Mouse (Mus musculus): ENCODE data around the gene Mtmr14. TPM values are rescaled to one million over a fixed set of nuclear protein-coding genes. Genes with fewer than 3 reads are reported as not detected.

The Mtmr14 gene
- polyA plus RNA-seq (2012; ENCODE audit: insufficient read depth, low replicate concordance) = 479 and 605 TPM in 2 replicates

DNA sequence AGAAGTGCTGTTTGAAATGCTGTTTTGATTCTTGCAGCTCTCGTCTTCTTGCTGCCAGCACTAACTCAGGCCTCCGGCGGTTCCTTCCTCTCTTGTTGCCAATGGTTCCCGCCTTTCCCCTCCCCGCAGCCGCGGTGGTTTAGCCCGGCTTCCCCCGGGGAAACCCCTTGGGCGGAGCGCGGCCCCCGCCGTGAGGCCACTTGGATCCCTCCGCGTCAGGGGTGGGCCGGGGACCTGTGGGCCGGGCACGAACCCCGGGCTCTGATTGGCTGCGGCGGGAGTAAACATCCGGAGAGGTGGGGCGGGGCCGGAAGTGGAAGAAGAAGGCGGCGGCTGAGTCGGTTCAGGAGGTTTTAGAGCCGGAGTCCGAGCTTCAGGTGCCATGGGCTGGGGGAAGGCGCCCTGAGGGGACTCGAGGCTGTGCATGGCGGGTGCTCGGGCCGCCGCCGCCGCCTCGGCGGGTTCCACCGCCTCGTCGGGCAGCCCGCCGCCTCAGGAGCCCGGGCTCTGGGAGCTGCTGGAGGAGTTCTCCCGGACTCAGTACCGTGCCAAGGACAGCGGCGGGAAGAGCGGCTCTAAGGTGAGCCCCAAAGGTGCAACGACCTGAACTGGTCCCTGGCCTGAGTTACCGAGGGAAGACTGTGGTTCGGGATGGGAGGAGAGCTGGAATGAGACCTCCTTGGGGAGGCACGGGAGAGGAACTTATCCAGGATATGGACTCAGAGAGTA, at the start of gene Mtmr14:
Gene Mtmr14, plus strand, starts transcription at position 302 of the 729 bp plus-strand sequence.
- TF ChIP-seq GATA1 (IDR thresholded peaks at IDR 0.05; ENCODE audit: borderline replicate concordance, low read length) = no peak
- TF ChIP-seq FLI1 (IDR thresholded peaks at IDR 0.05; ENCODE audit: low read length) = peak; percentile 70
- peaks cover 35% of the 10 kb centered on the region for H3K36me3 ChIP-seq (replicated peaks; ENCODE audit: low read length)
- peaks cover 3% of the 10 kb centered on the region for H3K27me3 ChIP-seq (replicated peaks)
- H3K4me3 ChIP-seq (replicated peaks) = peak within 1 kb of the TSS; percentile 98
- peaks cover 43% of the 10 kb centered on the region for H3K4me1 ChIP-seq
- H3K9me3 ChIP-seq = no peaks in the 10 kb centered on the region

DNA sequence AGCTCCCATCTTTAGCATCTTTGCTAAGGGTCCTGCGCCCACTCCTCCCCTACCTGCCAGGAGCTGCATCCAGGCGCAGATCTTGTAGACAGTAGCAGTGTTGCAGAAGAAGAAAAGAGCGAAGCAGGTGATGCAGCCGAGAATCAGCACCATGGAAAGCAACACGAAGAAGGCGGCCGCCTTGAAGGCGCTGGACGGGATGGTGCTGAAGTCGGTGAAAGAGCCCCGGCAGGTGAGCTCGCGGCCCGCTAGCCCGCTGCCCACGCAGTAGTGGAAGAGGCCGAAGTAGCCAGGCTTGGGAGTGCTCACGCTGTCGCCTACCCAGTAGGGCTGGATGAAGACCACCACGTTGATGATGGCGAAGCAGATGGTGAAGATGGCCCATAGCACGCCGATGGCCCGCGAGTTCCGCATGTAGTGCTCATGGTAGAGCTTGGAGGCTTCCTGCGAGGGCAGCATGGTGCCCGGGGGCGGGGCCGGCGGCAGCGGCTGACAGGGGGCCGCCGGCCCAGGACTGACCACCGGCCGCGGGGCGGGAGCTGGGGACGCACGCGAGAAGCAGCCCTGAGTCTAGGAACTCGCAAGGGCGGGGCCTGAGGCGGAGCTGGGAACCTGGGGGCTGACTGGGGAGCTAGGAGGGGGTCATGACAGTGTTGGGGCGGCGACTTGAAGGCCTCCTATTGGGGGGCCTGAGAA, 43.7 kb upstream of the Mtmr14 start:
- no peaks in the 10 kb centered on the region for H3K36me3 ChIP-seq (replicated peaks; ENCODE audit: low read length)
- H3K27me3 ChIP-seq (replicated peaks) = peaks cover 75% of the 10 kb centered on the region
- H3K4me3 ChIP-seq (replicated peaks) = peak overlapping the region; percentile 59
- TF ChIP-seq FLI1 (IDR thresholded peaks at IDR 0.05; ENCODE audit: low read length) = no peak
- no peak for TF ChIP-seq GATA1 (IDR thresholded peaks at IDR 0.05; ENCODE audit: borderline replicate concordance, low read length)
- H3K9me3 ChIP-seq = peaks cover 4% of the 10 kb centered on the region
- H3K4me1 ChIP-seq = peaks cover 17% of the 10 kb centered on the region

DNA sequence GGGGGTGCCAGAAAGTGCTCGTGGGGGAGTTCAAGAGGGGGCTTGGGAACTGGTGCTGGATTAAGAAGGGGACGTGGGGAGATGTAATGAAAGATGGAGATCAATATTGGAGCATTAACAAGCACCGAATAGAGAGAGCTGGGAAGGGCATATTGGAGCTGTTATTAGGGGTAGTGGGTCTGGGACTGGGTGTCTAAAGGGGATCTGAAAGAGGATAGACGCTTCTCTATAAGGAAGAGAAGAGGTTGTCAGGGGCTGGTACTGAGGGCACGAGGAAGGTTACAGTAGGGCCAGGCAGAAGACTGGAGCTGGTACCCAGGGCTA, 43.2 kb upstream of the Mtmr14 start:
- Histone ChIP-seq H3K4me1 (peaks cover 17% of the 10 kb centered on the region), H3K4me3 (replicated peaks) (no peak overlapping the region), H3K27me3 (replicated peaks) (peaks cover 72% of the 10 kb centered on the region), H3K36me3 (replicated peaks; ENCODE audit: low read length) (no peaks in the 10 kb centered on the region), H3K9me3 (peaks cover 4% of the 10 kb centered on the region)
- no peak for TF ChIP-seq GATA1 (IDR thresholded peaks at IDR 0.05; ENCODE audit: borderline replicate concordance, low read length)
- TF ChIP-seq FLI1 (IDR thresholded peaks at IDR 0.05; ENCODE audit: low read length) = no peak

- H3K4me3 ChIP-seq (replicated peaks) = peak within 1 kb of the TSS; percentile 88
- peaks cover 70% of the 10 kb centered on the region for H3K27me3 ChIP-seq (replicated peaks)
Observed at GRCm38 (mm10) chr6:113194841-113195595, 42.6 kb upstream of the Mtmr14 start, which contains the start of gene Lhfpl4. Gene Lhfpl4, minus strand, starts transcription at chr6:113195384.

DNA sequence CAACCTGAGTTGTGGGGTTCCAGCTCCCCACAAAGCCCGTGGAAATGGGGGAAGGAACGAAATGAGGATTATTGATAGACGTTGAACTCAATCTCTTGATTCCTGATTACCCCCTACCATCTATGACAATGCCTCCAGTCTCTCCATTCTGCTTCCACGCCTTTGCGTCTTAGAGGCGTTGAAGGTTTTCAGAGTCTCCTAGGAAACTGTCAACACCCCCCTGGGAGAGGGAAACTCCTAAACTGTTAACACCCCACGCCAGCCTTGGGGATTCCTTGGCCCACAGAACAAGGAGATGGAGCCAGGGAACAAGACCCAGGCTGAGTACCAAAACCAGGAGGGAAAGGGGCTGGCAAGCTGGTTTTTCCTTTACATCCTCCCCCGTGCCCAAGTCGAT, 42.0 kb upstream of the Mtmr14 start:
- H3K4me3 ChIP-seq (replicated peaks) = no peak overlapping the region
- no peak for TF ChIP-seq FLI1 (IDR thresholded peaks at IDR 0.05; ENCODE audit: low read length)
- no peak for TF ChIP-seq GATA1 (IDR thresholded peaks at IDR 0.05; ENCODE audit: borderline replicate concordance, low read length)
- peaks cover 67% of the 10 kb centered on the region for H3K27me3 ChIP-seq (replicated peaks)

More at GRCm38 (mm10) chr6:113194841-113195595, 42.6 kb upstream of the Mtmr14 start, which contains the start of gene Lhfpl4:
- Histone ChIP-seq H3K4me1 (peaks cover 17% of the 10 kb centered on the region), H3K36me3 (replicated peaks; ENCODE audit: low read length) (no peaks in the 10 kb centered on the region), H3K9me3 (peaks cover 4% of the 10 kb centered on the region)
- TF ChIP-seq GATA1 (IDR thresholded peaks at IDR 0.05; ENCODE audit: borderline replicate concordance, low read length) = no peak
- TF ChIP-seq FLI1 (IDR thresholded peaks at IDR 0.05; ENCODE audit: low read length) = no peak

DNA sequence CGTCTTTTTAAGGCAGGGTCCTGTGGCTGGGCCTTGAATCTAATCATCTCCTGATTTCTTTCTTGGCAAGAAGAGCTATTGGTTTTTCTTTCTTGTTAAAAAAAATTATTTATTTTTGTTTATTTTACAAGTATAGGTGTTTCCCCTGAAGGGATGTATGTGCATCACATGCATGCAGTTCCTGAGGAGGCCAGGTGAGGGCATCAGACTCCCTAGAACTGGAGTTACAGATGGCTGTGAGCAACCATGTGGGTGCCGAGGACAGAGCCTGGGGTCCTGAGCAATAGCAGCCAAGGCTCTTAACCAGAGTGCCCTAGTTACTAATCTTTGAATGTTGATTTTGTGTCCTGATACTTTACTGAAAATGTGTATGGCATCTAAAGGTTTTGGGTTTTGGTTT, 21.4 kb upstream of the Mtmr14 start:
- H3K9me3 ChIP-seq = peaks cover 10% of the 10 kb centered on the region; the same call in 1 of the 2 replicates
- no peak for TF ChIP-seq GATA1 (IDR thresholded peaks at IDR 0.05; ENCODE audit: borderline replicate concordance, low read length)
- TF ChIP-seq FLI1 (IDR thresholded peaks at IDR 0.05; ENCODE audit: low read length) = no peak
- no peak overlapping the region for H3K4me3 ChIP-seq (replicated peaks)
- H3K4me1 ChIP-seq = peaks cover 3% of the 10 kb centered on the region; the same call in 1 of the 2 replicates
- no peaks in the 10 kb centered on the region for H3K36me3 ChIP-seq (replicated peaks; ENCODE audit: low read length)
- H3K27me3 ChIP-seq (replicated peaks) = peaks cover 3% of the 10 kb centered on the region

More for the DNA sequence above, 42.0 kb upstream of the Mtmr14 start:
- peaks cover 17% of the 10 kb centered on the region for H3K4me1 ChIP-seq
- H3K9me3 ChIP-seq = peaks cover 4% of the 10 kb centered on the region
- H3K36me3 ChIP-seq (replicated peaks; ENCODE audit: low read length) = no peaks in the 10 kb centered on the region

DNA sequence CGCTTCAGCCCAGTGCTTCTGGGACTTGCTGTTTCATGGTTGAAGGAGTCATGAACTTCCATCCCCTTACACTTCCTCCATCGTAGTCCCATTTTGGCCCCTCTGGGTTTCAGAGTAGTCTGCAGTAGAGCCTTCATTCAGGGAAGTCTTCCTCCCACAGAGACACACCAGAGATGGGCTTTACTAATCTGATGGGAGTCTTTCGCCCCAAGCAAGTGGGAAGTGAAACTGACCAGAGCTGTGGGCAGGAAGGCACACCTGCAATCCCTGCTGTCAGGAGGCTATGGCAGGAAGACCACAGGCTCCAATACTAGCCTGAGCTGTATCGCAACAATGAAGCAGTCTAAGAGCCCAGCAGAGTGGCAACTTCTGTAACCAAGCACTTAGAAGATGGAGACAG, 11.8 kb upstream of the Mtmr14 start:
- Histone ChIP-seq H3K4me1 (peaks cover 4% of the 10 kb centered on the region; the same call in 1 of the 2 replicates), H3K36me3 (replicated peaks; ENCODE audit: low read length) (no peaks in the 10 kb centered on the region), H3K9me3 (peaks cover 11% of the 10 kb centered on the region), H3K27me3 (replicated peaks) (peaks cover 21% of the 10 kb centered on the region), H3K4me3 (replicated peaks) (no peak overlapping the region)
- no peak for TF ChIP-seq FLI1 (IDR thresholded peaks at IDR 0.05; ENCODE audit: low read length)
- TF ChIP-seq GATA1 (IDR thresholded peaks at IDR 0.05; ENCODE audit: borderline replicate concordance, low read length) = no peak

- no peak for TF ChIP-seq FLI1 (IDR thresholded peaks at IDR 0.05; ENCODE audit: low read length)
- no peak for TF ChIP-seq GATA1 (IDR thresholded peaks at IDR 0.05; ENCODE audit: borderline replicate concordance, low read length)
- H3K4me3 ChIP-seq (replicated peaks) = no peak overlapping the region
- H3K36me3 ChIP-seq (replicated peaks; ENCODE audit: low read length) = no peaks in the 10 kb centered on the region
- peaks cover 21% of the 10 kb centered on the region for H3K27me3 ChIP-seq (replicated peaks)
- H3K9me3 ChIP-seq = peaks cover 19% of the 10 kb centered on the region
- peaks cover 4% of the 10 kb centered on the region; the same call in 1 of the 2 replicates for H3K4me1 ChIP-seq
Observed at GRCm38 (mm10) chr6:113226705-113227104, 10.9 kb upstream of the Mtmr14 start.

- Histone ChIP-seq H3K27me3 (replicated peaks) (peaks cover 3% of the 10 kb centered on the region), H3K9me3 (peaks cover 10% of the 10 kb centered on the region), H3K4me1 (peaks cover 21% of the 10 kb centered on the region), H3K36me3 (replicated peaks; ENCODE audit: low read length) (peaks cover 13% of the 10 kb centered on the region), H3K4me3 (replicated peaks) (no peak overlapping the region)
- no peak for TF ChIP-seq GATA1 (IDR thresholded peaks at IDR 0.05; ENCODE audit: borderline replicate concordance, low read length)
- TF ChIP-seq FLI1 (IDR thresholded peaks at IDR 0.05; ENCODE audit: low read length) = no peak
Observed at GRCm38 (mm10) chr6:113235141-113235540, 2.5 kb upstream of the Mtmr14 start.

Data from megakaryocyte, embryonic 14.5 days (primary cell).